15 mouse cellular contexts compared by ENCODE assay signal in the genomic region with DNA sequence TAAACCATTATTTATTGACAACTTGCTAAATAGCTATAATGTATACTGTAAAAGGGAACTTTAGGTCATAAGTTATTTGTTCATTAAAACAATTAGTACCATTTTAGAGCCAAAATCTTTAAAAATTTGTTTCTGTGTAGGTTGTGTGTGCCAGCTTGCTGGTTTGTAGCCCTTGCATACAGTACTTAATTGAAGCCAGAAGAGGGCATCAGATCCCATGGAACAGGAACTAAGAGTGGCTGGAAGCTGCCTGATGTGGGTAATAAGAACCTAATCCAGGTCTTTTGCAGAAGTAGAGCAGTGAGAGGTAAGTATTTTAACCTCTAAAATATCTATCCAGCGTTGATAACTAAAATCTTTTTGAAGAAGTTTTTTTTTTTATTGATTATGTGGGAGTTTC.
DNase-seq lines count a peak whose midpoint lies in the region; ATAC-seq and TF ChIP-seq lines count a peak whose summit lies in the region.
"Had no signal": no experiment of that assay in that cellular context is flagged by ENCODE, and none has a peak within 500 bp of the region (broad histone marks: within the 10 kb centered on the region; RNA-seq: fewer than 3 reads in every experiment).

No protein-coding gene starts in this region.

- H3K9ac ChIP-seq in midbrain, postnatal 0 days (replicated peaks; ENCODE audit: low read length, poor library complexity, severe bottlenecking): no peak overlapping the region
- no peak overlapping the region for H3K9ac ChIP-seq in midbrain, embryonic 14.5 days (replicated peaks; ENCODE audit: low read length)
- H3K9ac ChIP-seq: heart, embryonic 13.5 days; hindbrain, embryonic 12.5 days; lung, embryonic 15.5 days had no signal

- TF ChIP-seq CTCF in kidney, adult 2 months (conservative IDR thresholded peaks at IDR 0.05; ENCODE audit: insufficient read depth, insufficient read length, low read depth, low read length): no peak
- TF ChIP-seq CTCF in midbrain, postnatal 0 days (IDR thresholded peaks at IDR 0.05): 0 out of 2 replicates have a peak, but pooled peaks have one; percentile 22

- DNase-seq in kidney, adult 2 months: peak; percentile 2
- no peak for DNase-seq in kidney, adult 18-20 months
- no peak for DNase-seq in midbrain, postnatal 0 days (ENCODE audit: low spot score)
- no peak for DNase-seq in midbrain, embryonic 14.5 days
- peak; percentile 12 for DNase-seq in NIH3T3 (ENCODE audit: low read depth)
- DNase-seq in retina, postnatal 1 day: no peak
- DNase-seq in urinary bladder, postnatal 14 days (ENCODE audit: low spot score): no peak
- DNase-seq: cerebellum, adult 11 months; kidney, adult 8-10 months; thymus, adult 18-20 months had no signal

- no peaks in the 10 kb centered on the region for H3K27me3 ChIP-seq in kidney, adult 2 months (replicated peaks; ENCODE audit: control insufficient read depth, insufficient read depth, low read length)
- H3K27me3 ChIP-seq in midbrain, postnatal 0 days (ENCODE audit: insufficient read depth, low read length): no peaks in the 10 kb centered on the region
- H3K27me3 ChIP-seq in midbrain, embryonic 14.5 days (ENCODE audit: control insufficient read depth, insufficient read depth, low read length): no peaks in the 10 kb centered on the region
- H3K27me3 ChIP-seq: heart, embryonic 13.5 days; hindbrain, embryonic 12.5 days; lung, embryonic 15.5 days had no signal

- WGBS in kidney, adult 2 months: 60% methylated on average over 1 of the region's 1 CpGs
- 81% methylated on average over 1 of the region's 1 CpGs for WGBS in midbrain, postnatal 0 days
- 73% methylated on average over 1 of the region's 1 CpGs for WGBS in midbrain, embryonic 14.5 days

- H3K4me3 ChIP-seq in kidney, adult 2 months (ENCODE audit: insufficient read depth, low read depth, low read length): no peak overlapping the region
- no peak overlapping the region for H3K4me3 ChIP-seq in midbrain, postnatal 0 days (ENCODE audit: low read depth, low read length)
- no peak overlapping the region for H3K4me3 ChIP-seq in midbrain, embryonic 14.5 days (replicated peaks; ENCODE audit: low read depth, low read length)
- H3K4me3 ChIP-seq: forebrain, embryonic 10.5 days; heart, embryonic 13.5 days; hindbrain, embryonic 12.5 days; lung, embryonic 15.5 days had no signal

- H3K9me3 ChIP-seq in midbrain, postnatal 0 days (ENCODE audit: low read length): no peaks in the 10 kb centered on the region
- no peaks in the 10 kb centered on the region for H3K9me3 ChIP-seq in midbrain, embryonic 14.5 days (ENCODE audit: control insufficient read depth, low read length)
- H3K9me3 ChIP-seq: forebrain, embryonic 10.5 days; heart, embryonic 13.5 days; hindbrain, embryonic 12.5 days; lung, embryonic 15.5 days had no signal

- no peak overlapping the region for H3K27ac ChIP-seq in kidney, adult 2 months (ENCODE audit: insufficient read depth, low read depth, low read length)
- H3K27ac ChIP-seq in midbrain, postnatal 0 days (ENCODE audit: low read depth, low read length): no peak overlapping the region
- H3K27ac ChIP-seq in midbrain, embryonic 14.5 days (replicated peaks; ENCODE audit: low read depth, low read length): no peak overlapping the region
- H3K27ac ChIP-seq: forebrain, embryonic 10.5 days; heart, embryonic 13.5 days; hindbrain, embryonic 12.5 days; lung, embryonic 15.5 days had no signal

- no peak overlapping the region for H3K4me2 ChIP-seq in midbrain, postnatal 0 days (ENCODE audit: low read depth, low read length, poor library complexity, severe bottlenecking)
- no peak overlapping the region for H3K4me2 ChIP-seq in midbrain, embryonic 14.5 days (ENCODE audit: low read length)
- H3K4me2 ChIP-seq: heart, embryonic 13.5 days; hindbrain, embryonic 12.5 days; lung, embryonic 15.5 days had no signal

- H3K36me3 ChIP-seq in kidney, adult 2 months (ENCODE audit: control insufficient read depth, insufficient read depth, low read length): no peaks in the 10 kb centered on the region
- H3K36me3 ChIP-seq in midbrain, postnatal 0 days (ENCODE audit: insufficient read depth, low read length): no peaks in the 10 kb centered on the region
- H3K36me3 ChIP-seq in midbrain, embryonic 14.5 days (ENCODE audit: control insufficient read depth, insufficient read depth, low read length): no peaks in the 10 kb centered on the region
- H3K36me3 ChIP-seq: forebrain, embryonic 10.5 days; heart, embryonic 13.5 days; hindbrain, embryonic 12.5 days; lung, embryonic 15.5 days had no signal

- no peak for ATAC-seq in midbrain, postnatal 0 days (ENCODE audit: low FRiP score)
- ATAC-seq in midbrain, embryonic 14.5 days (ENCODE audit: low FRiP score, low TSS enrichment): no peak
- ATAC-seq: activated CD4-positive, CD25-positive, alpha-beta regulatory T cell, adult 4 months had no signal

- no peak for TF ChIP-seq POLR2A in kidney, adult 2 months (IDR thresholded peaks at IDR 0.05; ENCODE audit: low read depth, low read length)

- H3K4me1 ChIP-seq in kidney, adult 2 months (ENCODE audit: control insufficient read depth, insufficient read depth, low read length): no peaks in the 10 kb centered on the region
- H3K4me1 ChIP-seq in midbrain, postnatal 0 days (ENCODE audit: insufficient read depth, low read length): no peaks in the 10 kb centered on the region
- no peaks in the 10 kb centered on the region for H3K4me1 ChIP-seq in midbrain, embryonic 14.5 days (ENCODE audit: control insufficient read depth, insufficient read depth, low read length)
- H3K4me1 ChIP-seq: forebrain, embryonic 10.5 days; heart, embryonic 13.5 days; hindbrain, embryonic 12.5 days; lung, embryonic 15.5 days had no signal

Comparison
In these comparisons a context has a peak if more than half of its experiments do, and no peak if none do; other contexts are left out.
1. DNase-seq: peak in kidney, adult 2 months (single experiment) and NIH3T3 (single experiment); none in kidney, adult 18-20 months (single experiment), midbrain, postnatal 0 days (single experiment), midbrain, embryonic 14.5 days (single experiment), retina, postnatal 1 day (single experiment) and urinary bladder, postnatal 14 days (single experiment).